Mouse (Mus musculus) liver, embryonic 16.5 days (tissue): Measurements from ENCODE around the gene Gm47995. TPM values are rescaled to one million over a fixed set of nuclear protein-coding genes. Genes with fewer than 3 reads are reported as not detected.
"Not testable (repeated sequence)": the region's sequence is repeated elsewhere in the genome, so short reads cannot be mapped to it uniquely, and the experiment has no call there.

Experiments
- ATAC-seq: fragments of 200-750 bp; cut with Nextera tagmentation; 2 replicates; pipeline ENCODE4 v1.8.0; 2017; ENCODE audit warnings: low read depth, mild to moderate bottlenecking, moderate number of reproducible peaks, moderate library complexity
- H3K27ac ChIP-seq: fragments of 300-500 bp; sonication (generic); 2 replicates; pipeline ENCODE4 v1.5.1; 2014; ENCODE audit warnings: mild to moderate bottlenecking, low read length
- H3K27me3 ChIP-seq: fragments of 300-500 bp; sonication (generic); 2 replicates; pipeline ENCODE4 v1.6.1; 2014; ENCODE audit warnings: low read depth, low read length, mixed read lengths; ENCODE audit not compliant: control insufficient read depth, insufficient read depth
- H3K36me3 ChIP-seq: fragments of 300-500 bp; sonication (generic); 2 replicates; pipeline ENCODE4 v1.6.1; 2014; ENCODE audit warnings: mild to moderate bottlenecking; ENCODE audit not compliant: control insufficient read depth, insufficient read depth
- H3K4me1 ChIP-seq: fragments of 300-500 bp; sonication (generic); 2 replicates; pipeline ENCODE4 v1.6.1; 2014; ENCODE audit warnings: low read depth, low read length, mixed read lengths; ENCODE audit not compliant: control insufficient read depth
- H3K4me2 ChIP-seq: fragments of 300-500 bp; sonication (generic); 2 replicates; pipeline ENCODE4 v1.6.1; 2014; ENCODE audit warnings: low read depth, low read length, mixed read lengths
- H3K4me3 ChIP-seq: fragments of 300-500 bp; sonication (generic); 2 replicates; pipeline ENCODE4 v1.5.1; 2014; ENCODE audit warnings: low read depth, mild to moderate bottlenecking, low read length
- H3K9ac ChIP-seq: fragments of 300-500 bp; sonication (generic); 2 replicates; pipeline ENCODE4 v1.6.1; 2014; ENCODE audit warnings: low read depth, low read length
- H3K9me3 ChIP-seq: fragments of 300-500 bp; sonication (generic); replicated peaks from 2 replicates; pipeline ENCODE4 v1.6.1; 2016; ENCODE audit warnings: low read length; ENCODE audit not compliant: control insufficient read depth
- WGBS: fragments of 180-500 bp; shearing (Covaris S2); extraction: QIAGEN DNeasy Blood & Tissue Kit; methylation state at CpG from one replicate; pipeline ENCODE4 v1.1.7; 2014; ENCODE audit not compliant: insufficient replicate concordance; 5-methylcytosine and 5-hydroxymethylcytosine counted together
- polyA plus RNA-seq: library from polyadenylated mRNA; unstranded; fragments of >200 nt; fragmentation: Nextera tagmentation; extraction: Ambion mirVana; gene quantifications from 2 replicates; pipeline ENCODE4 v1.2.1, GENCODE M21; 2015

Gm47995 gene
- polyA plus RNA-seq, 1 experiment from 2014 or later, result 0.64 TPM

- Histone ChIP-seq H3K4me1 (peaks cover 37% of the 10 kb centered on the region), H3K9me3 (no peaks in the 10 kb centered on the region), H3K9ac (no peak overlapping the region), H3K36me3 (no peaks in the 10 kb centered on the region), H3K4me3 (no peak overlapping the region), H3K4me2 (no peak overlapping the region), H3K27ac (peak overlapping the region; percentile 33; the same call in 1 of the 2 replicates), H3K27me3 (no peaks in the 10 kb centered on the region)
- ATAC-seq, result peak; percentile 19; the same call in 1 of the 2 replicates
- 22% methylated on average over 2 of the region's 2 CpGs for WGBS
These were observed 18.1 kb upstream of the Gm47995 start for GRCm38 (mm10) chr1:151180167-151180566.

GRCm38 (mm10) chr1:151182266-151182665 is 16.0 kb upstream of the Gm47995 start, which contains the start of gene Gm47985:
Gm47985 (plus strand) TSS chr1:151182537.
- not testable (repeated sequence) for H3K4me3 ChIP-seq, H3K36me3 ChIP-seq, H3K4me2 ChIP-seq, H3K27me3 ChIP-seq, H3K9me3 ChIP-seq, H3K27ac ChIP-seq, H3K9ac ChIP-seq
- peak; percentile 33; the same call in 1 of the 2 replicates for ATAC-seq
- peaks cover 28% of the 10 kb centered on the region for H3K4me1 ChIP-seq
- no CpG with 5 or more reads among the region's 7 CpGs for WGBS

GRCm38 (mm10) chr1:151186186-151186585 is 12.1 kb upstream of the Gm47995 start:
- not testable (repeated sequence) for H3K4me3 ChIP-seq, H3K27me3 ChIP-seq, H3K9ac ChIP-seq, H3K4me1 ChIP-seq, H3K36me3 ChIP-seq, H3K4me2 ChIP-seq, H3K27ac ChIP-seq, H3K9me3 ChIP-seq, ATAC-seq
- 67% methylated on average over 3 of the region's 3 CpGs for WGBS

- H3K27me3 ChIP-seq, H3K9ac ChIP-seq, H3K4me3 ChIP-seq, H3K4me1 ChIP-seq, H3K9me3 ChIP-seq, H3K4me2 ChIP-seq, H3K36me3 ChIP-seq, H3K27ac ChIP-seq: not testable (repeated sequence)
- peak; percentile 21; the same call in 1 of the 2 replicates for ATAC-seq
- 53% methylated on average over 4 of the region's 4 CpGs for WGBS
These were observed 11.3 kb upstream of the Gm47995 start for GRCm38 (mm10) chr1:151186879-151187424.

- Histone ChIP-seq H3K27me3 (no peaks in the 10 kb centered on the region), H3K4me2 (no peak overlapping the region), H3K4me1 (no peaks in the 10 kb centered on the region; the same call in 1 of the 2 replicates), H3K36me3 (no peaks in the 10 kb centered on the region), H3K27ac (no peak overlapping the region), H3K4me3 (no peak overlapping the region), H3K9ac (no peak overlapping the region), H3K9me3 (no peaks in the 10 kb centered on the region)
- WGBS, result 71% methylated on average over 4 of the region's 4 CpGs
- no peak for ATAC-seq
These were observed 9.8 kb upstream of the Gm47995 start for GRCm38 (mm10) chr1:151188469-151188868.

GRCm38 (mm10) chr1:151192075-151192474 is 6.2 kb upstream of the Gm47995 start, which contains the start of gene Gm8947:
Gm8947 (plus strand) TSS chr1:151192376.
- not testable (repeated sequence) for H3K27ac ChIP-seq, H3K4me3 ChIP-seq, H3K9me3 ChIP-seq, H3K4me1 ChIP-seq, H3K36me3 ChIP-seq, H3K4me2 ChIP-seq, H3K9ac ChIP-seq, H3K27me3 ChIP-seq
- ATAC-seq, result peak; percentile 80
- WGBS, result no CpG with 5 or more reads among the region's 7 CpGs

- not testable (repeated sequence) for ATAC-seq, H3K27ac ChIP-seq, H3K4me1 ChIP-seq, H3K4me3 ChIP-seq, H3K27me3 ChIP-seq, H3K4me2 ChIP-seq, H3K9me3 ChIP-seq, H3K9ac ChIP-seq, H3K36me3 ChIP-seq
- WGBS, result 88% methylated on average over 15 of the region's 15 CpGs
These were observed 5.5 kb upstream of the Gm47995 start for GRCm38 (mm10) chr1:151192739-151193138.

GRCm38 (mm10) chr1:151195986-151196385 is 2.3 kb upstream of the Gm47995 start:
- H3K4me1 ChIP-seq, H3K4me3 ChIP-seq, H3K4me2 ChIP-seq, H3K9me3 ChIP-seq, H3K27me3 ChIP-seq, H3K9ac ChIP-seq, H3K36me3 ChIP-seq, ATAC-seq, H3K27ac ChIP-seq: not testable (repeated sequence)
- 66% methylated on average over 4 of the region's 4 CpGs for WGBS

- H3K4me3 ChIP-seq, H3K27me3 ChIP-seq, H3K9me3 ChIP-seq, H3K4me2 ChIP-seq, H3K4me1 ChIP-seq, ATAC-seq, H3K36me3 ChIP-seq, H3K9ac ChIP-seq, H3K27ac ChIP-seq: not testable (repeated sequence)
- WGBS, result 39% methylated on average over 3 of the region's 3 CpGs
These were observed 1.6 kb upstream of the Gm47995 start for GRCm38 (mm10) chr1:151196690-151197089.
